Mouse (Mus musculus) layer of hippocampus, adult 9-10 months (tissue): ENCODE measurements at regions not wholly inside any gene's neighbourhood (a gene's known extent, or its start where the extent isn't known, plus 50 kb on each side); places are given as distances from the start of the nearest gene placed in this dataset.

ENCODE experiments used
- DNase-seq: peaks from one replicate; pipeline ENCODE4 v3.0.0; 2022; ENCODE audit warnings: low spot score

GRCm38 (mm10) chr3:38697349-38697748 lies 189.4 kb upstream of the Fat4 start:
- no peak for DNase-seq

DNA sequence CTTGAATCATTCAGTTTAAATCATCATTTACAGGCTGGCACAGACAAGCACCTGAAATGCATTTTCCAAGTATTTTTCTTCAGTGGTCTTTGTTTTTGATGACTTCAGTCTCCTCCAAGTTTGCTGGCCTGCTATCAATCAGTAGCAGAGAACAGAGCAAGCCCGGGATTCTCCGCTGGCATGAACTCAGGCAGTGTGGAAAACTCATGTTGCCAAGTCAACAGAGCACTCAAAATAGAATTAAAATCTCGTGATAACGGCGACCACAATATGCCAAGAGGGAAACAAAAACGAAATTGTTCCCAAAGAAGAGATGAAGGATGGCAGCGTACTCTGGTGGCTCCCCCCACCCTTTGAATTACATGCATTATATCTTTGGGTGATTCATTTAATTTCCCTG lies 190.9 kb upstream of the Fat4 start:
- DNase-seq, result no peak

GRCm38 (mm10) chr3:38692768-38693167 lies 194.0 kb upstream of the Fat4 start:
- no peak for DNase-seq

DNA sequence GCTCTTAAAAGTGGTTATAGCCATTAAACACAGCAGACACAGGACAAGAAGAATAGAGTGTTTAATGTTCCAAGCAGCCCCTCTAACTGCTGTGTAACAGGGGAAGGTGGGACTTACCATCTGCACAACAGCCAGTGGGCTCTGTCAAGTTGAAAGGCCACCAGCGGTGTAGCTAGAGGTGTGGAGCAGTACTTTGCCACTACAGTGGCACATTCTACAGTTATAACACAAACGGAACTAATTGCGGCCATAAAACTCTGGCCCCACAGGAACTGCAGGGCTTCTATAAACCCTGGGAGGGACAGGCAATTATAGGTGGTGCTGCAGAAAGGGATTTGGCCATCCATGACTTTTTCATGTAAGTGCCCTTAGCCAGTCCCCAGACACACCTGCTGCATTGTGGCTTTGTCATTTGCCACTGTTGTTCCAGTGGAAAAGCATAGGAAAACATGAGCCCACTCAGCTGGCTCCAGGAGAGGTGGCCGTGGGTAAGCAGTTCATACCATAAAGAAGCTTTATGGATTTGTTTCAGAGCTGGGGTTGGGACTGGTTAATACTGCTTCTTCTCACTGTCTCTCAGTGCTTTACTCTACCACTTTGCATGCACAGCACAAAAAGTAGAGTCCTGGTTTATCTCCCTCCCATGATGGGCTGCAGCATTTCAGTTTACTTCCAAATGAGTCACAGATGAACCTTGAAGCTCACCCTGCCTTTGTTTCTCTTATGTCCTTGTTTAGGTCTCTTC lies 199.8 kb upstream of the Ankrd50 start:
- no peak for DNase-seq

DNA sequence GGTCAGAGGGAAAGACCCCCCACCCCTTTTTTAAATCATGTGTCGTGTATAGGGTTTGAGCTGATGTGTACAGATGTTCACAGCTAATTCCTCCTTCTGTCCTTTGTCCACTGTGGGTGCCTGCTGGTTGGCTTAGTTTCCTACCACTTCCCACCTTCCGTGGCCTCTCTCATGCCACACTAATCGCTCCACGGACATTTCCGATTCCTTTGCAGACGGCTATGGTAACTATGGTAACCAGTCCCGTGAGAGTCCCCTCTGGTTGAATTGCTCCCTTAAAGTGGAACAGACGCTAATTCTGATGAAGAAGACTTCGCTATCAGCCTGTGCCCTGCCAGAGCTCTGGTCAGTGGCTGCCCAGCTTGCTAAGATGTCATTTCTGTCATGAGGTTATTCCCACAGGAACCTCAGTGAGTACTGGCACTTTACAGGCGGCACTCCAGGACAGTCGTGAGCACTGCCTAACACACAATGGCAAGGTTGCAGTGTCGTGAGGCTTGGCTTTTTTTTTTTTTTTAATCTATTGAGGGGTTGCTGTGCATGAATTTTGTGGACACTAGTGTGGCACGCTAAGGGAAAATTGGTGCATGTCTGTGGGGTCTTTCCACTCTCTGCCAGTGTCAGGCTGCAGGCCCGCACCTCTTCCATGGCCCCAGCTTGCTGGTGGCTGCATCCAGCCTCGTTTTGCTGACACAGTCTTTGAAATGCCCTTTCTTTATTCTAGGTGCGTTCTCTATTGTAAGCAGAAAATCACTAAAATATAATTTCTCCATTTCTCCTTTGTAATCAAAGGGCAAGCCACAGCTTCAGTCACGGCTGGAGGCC lies 179.2 kb upstream of the Ankrd50 start:
- DNase-seq, result no peak

- DNase-seq, result no peak
These were observed 178.4 kb upstream of the Ankrd50 start for GRCm38 (mm10) chr3:38663023-38663422.

GRCm38 (mm10) chr3:38656790-38657189 lies 172.1 kb upstream of the Ankrd50 start:
- DNase-seq, result no peak

- DNase-seq, result no peak
These were observed 169.3 kb upstream of the Ankrd50 start for GRCm38 (mm10) chr3:38653928-38654327.

DNA sequence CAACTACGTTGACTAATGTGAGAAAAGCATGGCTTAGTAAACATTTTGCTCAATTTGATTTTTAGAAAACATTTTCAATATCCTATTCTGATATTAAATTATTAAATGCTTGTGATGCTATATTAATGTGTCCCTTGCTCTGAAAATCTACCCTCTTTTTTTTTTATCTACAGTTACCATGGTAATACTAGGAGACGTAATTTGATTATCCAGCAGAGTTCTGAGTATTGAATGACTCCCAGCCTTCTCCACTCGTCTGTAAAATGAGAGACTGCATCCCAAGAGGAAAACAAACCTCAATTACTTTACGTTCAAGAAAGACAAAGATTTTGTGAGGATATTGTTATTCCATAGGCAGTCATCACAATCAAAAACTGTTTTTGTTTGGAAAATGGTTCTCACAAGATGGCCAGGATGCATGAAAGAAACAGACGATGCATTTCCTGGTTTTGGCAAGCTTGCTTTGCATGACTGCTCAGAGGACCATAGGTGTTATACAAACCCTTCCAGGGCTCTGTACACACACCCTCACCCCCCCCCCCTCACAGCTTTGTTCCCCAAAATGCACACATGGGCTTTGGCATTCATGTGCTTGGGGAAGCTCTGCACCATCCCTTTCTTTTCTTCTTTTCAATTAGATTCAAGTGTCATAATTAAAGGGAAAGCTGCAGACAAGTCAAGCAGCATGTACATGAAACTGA lies 168.5 kb upstream of the Ankrd50 start:
- DNase-seq, result no peak

GRCm38 (mm10) chr3:38650176-38650575 lies 165.5 kb upstream of the Ankrd50 start:
- no peak for DNase-seq

DNA sequence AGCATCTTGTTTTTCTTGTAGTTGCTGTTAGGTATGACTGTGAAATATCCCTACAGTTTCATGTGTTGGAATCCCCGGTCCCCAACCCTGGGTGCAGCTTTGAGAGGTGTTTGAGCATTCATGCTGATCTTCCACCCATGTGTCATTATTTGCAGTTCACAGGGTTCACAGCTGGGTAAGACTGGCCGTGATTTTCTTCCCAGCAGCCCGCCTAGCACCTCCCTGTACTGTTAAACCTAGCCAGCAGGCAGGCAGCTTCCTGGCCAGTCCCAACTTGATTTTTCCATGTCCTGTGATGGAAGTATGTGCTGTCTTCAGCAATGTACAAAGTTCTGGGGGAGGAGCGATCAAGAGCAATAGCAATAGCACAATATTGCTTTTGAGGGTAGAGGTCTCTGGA lies 164.0 kb upstream of the Ankrd50 start:
- no peak for DNase-seq

GRCm38 (mm10) chr3:38647737-38648330 lies 163.2 kb upstream of the Ankrd50 start:
- DNase-seq, result no peak

GRCm38 (mm10) chr3:38641733-38642132 lies 157.1 kb upstream of the Ankrd50 start:
- DNase-seq, result no peak

DNA sequence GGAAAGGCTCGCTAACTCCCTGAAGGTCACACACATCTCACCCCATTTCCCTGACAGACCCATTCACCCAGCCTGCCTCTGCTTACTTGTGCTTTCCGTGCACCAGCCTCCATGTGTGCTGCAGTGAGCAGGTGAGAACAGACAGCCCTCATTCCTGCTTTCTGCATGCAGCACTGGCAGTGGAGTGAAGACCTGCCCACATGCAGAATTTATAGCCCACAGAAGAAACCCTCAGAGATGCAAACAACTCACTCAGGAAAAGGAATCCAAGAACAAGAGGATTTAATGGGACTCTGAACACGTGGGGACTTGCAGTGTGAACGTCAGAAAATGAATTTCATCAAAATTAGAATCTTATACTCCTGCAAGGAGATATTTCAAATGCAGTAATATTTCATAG lies 152.2 kb upstream of the Ankrd50 start:
- no peak for DNase-seq

DNA sequence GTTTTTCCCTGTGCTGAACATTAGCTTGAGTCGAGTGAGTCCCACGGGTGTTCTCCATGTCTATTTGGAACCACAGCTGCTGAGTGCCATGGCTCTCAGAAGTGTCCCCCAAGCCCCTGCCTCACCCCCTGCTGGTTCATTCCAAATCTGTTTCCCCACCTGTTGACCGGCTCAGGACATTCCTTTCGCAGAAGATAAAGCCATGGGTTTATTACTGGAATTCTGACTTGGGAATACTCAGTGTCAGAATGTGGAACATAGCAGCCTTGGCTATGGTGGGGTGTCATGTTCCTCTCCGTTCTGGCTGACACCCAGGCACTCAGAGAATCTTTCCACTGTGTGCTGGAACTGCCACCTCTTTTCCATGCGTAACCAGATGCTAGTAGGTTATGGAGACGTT lies 148.7 kb upstream of the Ankrd50 start:
- DNase-seq, result no peak

DNA sequence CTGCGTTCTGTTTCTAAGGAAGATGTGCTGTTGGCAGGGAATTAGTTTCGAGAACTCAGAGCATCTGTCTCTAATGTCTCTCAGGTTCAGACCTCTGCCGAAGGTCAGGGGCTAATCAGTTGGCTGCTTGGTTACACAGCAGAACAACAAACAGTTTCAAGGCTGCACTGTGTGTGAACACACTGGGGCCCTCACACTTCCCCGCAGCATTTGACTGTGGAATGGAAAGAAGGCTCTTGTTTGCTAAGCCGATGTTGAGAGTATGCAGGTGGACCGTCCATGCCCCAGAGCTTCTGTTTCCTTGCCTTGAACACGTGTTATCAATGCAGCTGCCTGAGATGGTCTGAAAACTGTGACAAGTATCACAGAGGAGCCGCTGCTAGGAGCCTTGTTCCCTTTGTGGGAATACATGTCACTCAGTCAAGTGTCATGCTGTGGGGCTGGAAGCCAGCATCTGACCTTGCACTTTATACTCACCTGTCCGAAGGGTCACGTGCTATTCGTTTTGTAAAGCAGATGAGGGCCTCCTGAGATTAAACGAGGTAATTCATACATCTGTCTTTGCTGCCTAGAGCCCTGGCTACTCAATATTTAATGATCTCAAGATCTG lies 141.0 kb upstream of the Ankrd50 start:
- no peak for DNase-seq

DNA sequence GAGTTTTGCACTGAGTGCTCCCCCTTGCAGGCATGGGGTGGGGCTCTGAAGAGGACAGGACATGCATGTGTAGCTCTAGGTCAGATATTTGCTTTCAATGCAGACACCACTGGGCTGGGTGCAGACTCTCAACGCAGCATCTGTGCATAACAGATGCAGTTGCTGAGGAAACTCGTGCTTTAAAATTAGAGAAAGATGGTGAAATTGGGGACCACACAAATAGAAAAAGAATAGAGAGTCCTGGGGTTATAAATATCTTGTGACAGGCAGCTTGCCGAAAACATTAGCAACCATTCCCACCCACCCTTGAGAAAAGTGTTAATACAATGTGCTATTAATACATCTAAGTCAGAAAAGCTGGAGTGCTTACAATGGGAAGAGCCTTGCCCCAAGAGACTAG lies 133.3 kb upstream of the Ankrd50 start:
- DNase-seq, result peak; percentile 5

- no peak for DNase-seq
These were observed 132.6 kb upstream of the Ankrd50 start for GRCm38 (mm10) chr3:38617217-38617616.

- DNase-seq, result no peak
These were observed 129.1 kb upstream of the Ankrd50 start for GRCm38 (mm10) chr3:38613706-38614105.

DNA sequence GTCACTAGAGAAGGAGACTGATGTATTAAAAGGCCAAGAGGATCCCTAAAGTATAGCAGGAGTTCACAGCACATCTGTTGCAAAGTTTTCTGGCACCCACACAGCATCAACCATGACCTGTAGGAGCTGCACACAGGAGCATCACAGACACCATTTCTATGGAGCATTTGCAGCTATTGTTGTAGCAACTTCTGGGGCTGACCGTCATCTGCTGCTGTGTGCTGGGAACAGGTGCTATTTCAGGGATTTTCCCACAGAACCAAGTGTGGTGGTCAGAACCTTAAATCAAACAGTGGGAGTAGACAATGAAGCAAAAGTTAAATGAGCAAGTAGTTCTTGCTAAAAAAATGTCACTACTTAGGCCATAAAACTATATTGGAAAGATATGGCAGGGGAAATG lies 106.9 kb upstream of the Ankrd50 start:
- no peak for DNase-seq

- DNase-seq, result no peak
These were observed 104.3 kb upstream of the Ankrd50 start for GRCm38 (mm10) chr3:38588966-38589365.

DNA sequence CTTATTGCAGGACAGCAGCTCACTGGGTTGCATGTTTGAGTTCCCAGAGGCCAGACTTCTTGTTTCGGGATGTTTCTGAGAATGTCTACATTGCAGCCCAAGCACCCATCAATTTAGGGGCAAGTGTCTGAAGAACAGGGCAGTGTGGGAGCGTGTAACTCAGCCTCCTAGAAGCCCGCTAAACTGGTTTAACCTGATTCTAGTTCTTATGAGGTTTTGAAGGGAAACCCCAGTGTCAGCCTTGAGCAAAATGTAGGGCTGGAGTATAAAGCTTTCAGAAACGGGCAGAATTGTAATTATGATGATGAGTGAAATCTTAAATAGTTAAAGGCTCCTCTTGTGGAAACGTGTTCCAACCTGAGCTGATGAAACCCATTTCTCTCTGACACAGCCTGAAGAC lies 100.9 kb upstream of the Ankrd50 start:
- DNase-seq, result no peak
